Mouse (Mus musculus) thymus, adult 2 months (tissue): ENCODE results near the gene Eipr1. TPM values are rescaled to one million over a fixed set of nuclear protein-coding genes. Genes with fewer than 3 reads are reported as not detected.

Experiments used
- DNase-seq: peaks from one replicate; pipeline ENCODE4 v3.0.0; 2021
- H3K27ac ChIP-seq: fragments of 200-500 bp; 2 replicates; pipeline ENCODE4 v1.5.1; 2012; ENCODE audit warnings: low read length, control low read depth; ENCODE audit not compliant: control insufficient read depth, insufficient read depth
- H3K27me3 ChIP-seq: fragments of 200-500 bp; 2 replicates; pipeline ENCODE4 v1.6.1; 2012; ENCODE audit warnings: mild to moderate bottlenecking, low read length, moderate library complexity, mixed read lengths; ENCODE audit not compliant: control insufficient read depth, insufficient read depth
- H3K36me3 ChIP-seq: fragments of 200-500 bp; 2 replicates; pipeline ENCODE4 v1.6.1; 2012; ENCODE audit warnings: mild to moderate bottlenecking, low read length, moderate library complexity; ENCODE audit not compliant: control insufficient read depth, insufficient read depth
- H3K4me1 ChIP-seq: fragments of 200-500 bp; replicated peaks from 2 replicates; pipeline ENCODE4 v1.6.1; 2012; ENCODE audit warnings: low read length; ENCODE audit not compliant: control insufficient read depth, insufficient read depth
- H3K4me3 ChIP-seq: fragments of 200-500 bp; 2 replicates; pipeline ENCODE4 v1.5.1; 2012; ENCODE audit warnings: mild to moderate bottlenecking, low read length, control low read depth, moderate library complexity; ENCODE audit not compliant: control insufficient read depth, insufficient read depth
- CTCF ChIP-seq: fragments of 200-500 bp; IDR thresholded peaks from 2 replicates; pipeline ENCODE4 v1.5.1; 2012; ENCODE audit warnings: mild to moderate bottlenecking, control low read depth, low read length, moderate library complexity, borderline replicate concordance; ENCODE audit not compliant: control insufficient read depth, poor library complexity, insufficient read depth; ENCODE audit errors: extremely low read depth
- POLR2A ChIP-seq: fragments of 200-500 bp; IDR thresholded peaks from 2 replicates; pipeline ENCODE4 v1.6.1; 2012; ENCODE audit warnings: mild to moderate bottlenecking, low read length, control low read depth, moderate library complexity; ENCODE audit not compliant: control insufficient read depth, poor library complexity, insufficient read depth; ENCODE audit errors: extremely low read depth
- WGBS: fragments of 180-500 bp; shearing (Covaris S2); methylation state at CpG from one replicate; pipeline ENCODE4 v1.1.7; 2018; 5-methylcytosine and 5-hydroxymethylcytosine counted together
- polyA plus RNA-seq: library from polyadenylated mRNA; depleted of rRNA; stranded (reverse); fragments of >200 nt; gene quantifications from 2 replicates; pipeline ENCODE4 v1.2.3, GENCODE M21; 2012

The Eipr1 gene
- polyA plus RNA-seq, 1 experiment: 66.8 TPM

- DNase-seq: no peak
- Histone ChIP-seq H3K4me1 (no peaks in the 10 kb centered on the region), H3K27ac (no peak overlapping the region), H3K4me3 (no peak overlapping the region), H3K27me3 (no peaks in the 10 kb centered on the region), H3K36me3 (no peaks in the 10 kb centered on the region)
- whole genome bisulfite sequencing: 88% methylated on average over 4 of the region's 4 CpGs
- TF ChIP-seq CTCF: no peak
- TF ChIP-seq POLR2A: no peak
Observed at GRCm38 (mm10) chr12:28903082-28903481, 151.5 kb downstream of the Eipr1 start.

- no peaks in the 10 kb centered on the region for H3K27me3 ChIP-seq
- TF ChIP-seq POLR2A: no peak
- no peak for TF ChIP-seq CTCF
- no peak overlapping the region for H3K27ac ChIP-seq
- no peak overlapping the region for H3K4me3 ChIP-seq
- 93% methylated on average over 6 of the region's 6 CpGs for WGBS
- H3K36me3 ChIP-seq: no peaks in the 10 kb centered on the region
- no peaks in the 10 kb centered on the region for H3K4me1 ChIP-seq
- DNase-seq: no peak
Observed at GRCm38 (mm10) chr12:28905486-28905885, 153.9 kb downstream of the Eipr1 start.

- Histone ChIP-seq H3K4me1 (no peaks in the 10 kb centered on the region), H3K36me3 (no peaks in the 10 kb centered on the region), H3K27me3 (no peaks in the 10 kb centered on the region), H3K4me3 (no peak overlapping the region), H3K27ac (no peak overlapping the region)
- DNase-seq: no peak
- no peak for TF ChIP-seq POLR2A
- no peak for TF ChIP-seq CTCF
- 58% methylated on average over 1 of the region's 1 CpGs for WGBS
Observed at GRCm38 (mm10) chr12:28906016-28906415, 154.4 kb downstream of the Eipr1 start.

GRCm38 (mm10) chr12:28906809-28907297 is 155.2 kb downstream of the Eipr1 start:
- WGBS: 58% methylated on average over 7 of the region's 7 CpGs

GRCm38 (mm10) chr12:28907814-28908213 is 156.2 kb downstream of the Eipr1 start:
- TF ChIP-seq POLR2A (no peak), CTCF (no peak)
- 50% methylated on average over 9 of the region's 9 CpGs for WGBS

More at GRCm38 (mm10) chr12:28906809-28907297, 155.2 kb downstream of the Eipr1 start:
- DNase-seq: no peak
- no peak for TF ChIP-seq CTCF
- no peak for TF ChIP-seq POLR2A
- no peaks in the 10 kb centered on the region for H3K4me1 ChIP-seq
- H3K36me3 ChIP-seq: no peaks in the 10 kb centered on the region
- H3K27ac ChIP-seq: no peak overlapping the region
- H3K4me3 ChIP-seq: no peak overlapping the region
- H3K27me3 ChIP-seq: no peaks in the 10 kb centered on the region

GRCm38 (mm10) chr12:28909851-28910250 is 158.2 kb downstream of the Eipr1 start:
- TF ChIP-seq CTCF (no peak), POLR2A (no peak)
- Histone ChIP-seq H3K4me3 (no peak overlapping the region), H3K27ac (no peak overlapping the region), H3K36me3 (no peaks in the 10 kb centered on the region), H3K27me3 (no peaks in the 10 kb centered on the region), H3K4me1 (no peaks in the 10 kb centered on the region)
- 93% methylated on average over 5 of the region's 5 CpGs for WGBS
- no peak for DNase-seq

More at GRCm38 (mm10) chr12:28907814-28908213, 156.2 kb downstream of the Eipr1 start:
- Histone ChIP-seq H3K4me3 (no peak overlapping the region), H3K4me1 (no peaks in the 10 kb centered on the region), H3K36me3 (no peaks in the 10 kb centered on the region), H3K27me3 (no peaks in the 10 kb centered on the region), H3K27ac (no peak overlapping the region)
- no peak for DNase-seq

- WGBS: 66% methylated on average over 8 of the region's 8 CpGs
Observed at GRCm38 (mm10) chr12:28910568-28910967, 159.0 kb downstream of the Eipr1 start.

More at GRCm38 (mm10) chr12:28910568-28910967, 159.0 kb downstream of the Eipr1 start:
- Histone ChIP-seq H3K4me1 (no peaks in the 10 kb centered on the region), H3K27me3 (no peaks in the 10 kb centered on the region), H3K36me3 (no peaks in the 10 kb centered on the region), H3K4me3 (no peak overlapping the region), H3K27ac (no peak overlapping the region)
- TF ChIP-seq CTCF: no peak
- no peak for TF ChIP-seq POLR2A
- DNase-seq: no peak
